In genomic region chr9:65523611-65524364, GRCm38 (mm10) we compare ENCODE assay signal across 8 mouse cellular contexts. TPM values are rescaled to one million over a fixed set of nuclear protein-coding genes. Genes with fewer than 3 reads are reported as not detected.
A peak's percentile ranks its signal among the peaks of the same experiment; 100 is the strongest.
DNase-seq lines count a peak whose midpoint lies in the region; ATAC-seq lines count a peak whose summit lies in the region.

No protein-coding gene starts in this region.

- DNase-seq in adrenal gland, adult (ENCODE audit: inconsistent age in 2 of 2, low spot score in 1 of 2) = peak; percentile 85 to 95
- DNase-seq in embryo, embryonic 10 days (ENCODE audit: low spot score) = peak; percentile 95
- DNase-seq in gastrocnemius, postnatal 14 days = peak; percentile 84
- peak; percentile 45 to 86 for DNase-seq in left cerebral cortex, adult 9 months (ENCODE audit: low spot score in 2 of 2)
- DNase-seq in right cerebral cortex, postnatal 14 days = peak; percentile 76
- peak; percentile 75 to 84 for DNase-seq in urinary bladder, postnatal 4 days (ENCODE audit: low spot score in 2 of 2)

- intact Hi-C loops in gastrocnemius, postnatal 14 days (cut with DNase I; ENCODE audit: low total_unique reads) = loop anchor here (2.0 kb wide), 1 partner anchor 57 kb away; the partner anchor contains the start of gene Plekho2

- ATAC-seq in inflammation-experienced regulatory T-cells, adult 6 months = peak; percentile 90
- peak; percentile 94 for ATAC-seq in megakaryocyte progenitor cell, adult 5-6 weeks (replicated peaks; ENCODE audit: poor library complexity)

RNA-seq across cellular contexts. Expression of gene Ankdd1a, which starts 3.8 kb away (rescaled TPM):
- total RNA-seq in gastrocnemius, postnatal 14 days (2021) = not detected
- not detected for polyA plus RNA-seq in inflammation-experienced regulatory T-cells, adult 6 months (2017; shearing (Covaris generic))
- not detected in 2 replicates for total RNA-seq in megakaryocyte progenitor cell, adult 5-6 weeks (2015)
- not detected in 2 replicates for total RNA-seq in megakaryocyte progenitor cell, adult 5-6 weeks (2017)

RNA-seq across cellular contexts. Expression of gene Plekho2, which starts 56.1 kb away (rescaled TPM):
- total RNA-seq in gastrocnemius, postnatal 14 days (2021) = 10 to 100 TPM in 1 of 2 experiments, 1 to 10 TPM in 1; 8.3 to 10.7 TPM
- polyA plus RNA-seq in inflammation-experienced regulatory T-cells, adult 6 months (2017; shearing (Covaris generic)) = 10 to 100 TPM; 44.8 to 84.9 (median 55.9) TPM
- 17.9 and 19.0 TPM in 2 replicates for total RNA-seq in megakaryocyte progenitor cell, adult 5-6 weeks (2015)
- total RNA-seq in megakaryocyte progenitor cell, adult 5-6 weeks (2017) = 12.8 and 15.3 TPM in 2 replicates

Comparison
In these comparisons a context has a peak if more than half of its experiments do, and no peak if none do; other contexts are left out.
1. Peak in every context shown above with its lines: DNase-seq and ATAC-seq.